Mouse (Mus musculus) lung, postnatal 14 days (tissue): Measurements from ENCODE around the gene Jag2.
A peak's percentile ranks its signal among the peaks of the same experiment; 100 is the strongest.

Experiments
- DNase-seq: peaks from one replicate; pipeline ENCODE4 v3.0.0; 2021

Gene Jag2

GRCm38 (mm10) chr12:112940710-112941109, 11.1 kb upstream of the Jag2 start:
- no peak for DNase-seq

DNA sequence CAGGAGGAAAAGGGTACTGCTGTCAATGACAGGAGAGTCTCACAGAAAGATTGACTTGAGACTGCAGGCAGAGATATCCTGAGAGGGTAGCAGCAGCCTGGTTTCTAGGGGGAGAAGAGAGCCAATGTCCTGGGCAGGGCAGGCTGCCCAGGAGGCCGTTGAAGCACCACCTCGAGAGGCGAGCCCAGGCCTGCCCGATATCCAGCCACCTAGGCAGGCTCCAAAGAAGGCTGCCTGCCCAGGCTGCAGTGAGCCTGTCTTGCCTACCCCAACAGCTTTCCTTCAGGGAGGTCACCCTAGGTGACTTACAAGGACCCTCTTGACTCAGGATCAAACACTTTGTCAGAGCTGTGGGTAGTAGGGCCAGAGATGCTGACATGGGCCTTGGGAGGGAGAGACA, 10.7 kb upstream of the Jag2 start:
- no peak for DNase-seq

DNA sequence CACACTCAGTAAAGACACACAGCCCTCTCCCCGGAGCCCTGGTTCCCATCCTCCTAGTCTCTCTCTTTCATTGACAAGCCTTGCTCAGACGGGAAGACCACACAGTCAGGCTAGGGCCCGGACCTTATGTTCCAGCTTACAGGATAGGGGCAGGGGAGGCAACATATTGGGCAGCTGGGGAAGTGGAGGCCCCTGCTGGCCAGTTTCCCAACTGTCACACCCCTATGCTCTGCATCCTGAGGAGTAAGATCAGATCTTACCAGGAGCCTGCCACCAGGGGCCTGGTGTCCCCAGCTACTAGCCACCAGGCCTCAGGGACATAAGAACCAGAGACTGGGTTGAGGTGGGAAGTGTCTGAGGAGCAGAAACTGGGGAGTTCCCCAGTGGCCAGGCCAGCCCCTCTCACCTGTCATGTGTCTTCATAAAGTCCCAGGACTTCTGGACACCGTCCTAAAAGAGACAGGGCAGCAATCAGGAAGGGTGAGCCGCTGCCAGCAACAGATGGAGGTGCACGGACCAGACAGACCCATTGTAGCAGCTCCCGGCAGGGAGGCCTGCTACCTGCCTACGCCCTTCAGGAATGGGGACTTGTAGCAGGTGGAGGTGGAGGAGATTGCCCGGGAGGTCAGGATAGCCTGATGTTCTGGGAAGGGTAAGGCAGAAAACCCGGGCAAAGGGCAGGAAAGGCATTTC, 9.4 kb upstream of the Jag2 start:
- no peak for DNase-seq

DNA sequence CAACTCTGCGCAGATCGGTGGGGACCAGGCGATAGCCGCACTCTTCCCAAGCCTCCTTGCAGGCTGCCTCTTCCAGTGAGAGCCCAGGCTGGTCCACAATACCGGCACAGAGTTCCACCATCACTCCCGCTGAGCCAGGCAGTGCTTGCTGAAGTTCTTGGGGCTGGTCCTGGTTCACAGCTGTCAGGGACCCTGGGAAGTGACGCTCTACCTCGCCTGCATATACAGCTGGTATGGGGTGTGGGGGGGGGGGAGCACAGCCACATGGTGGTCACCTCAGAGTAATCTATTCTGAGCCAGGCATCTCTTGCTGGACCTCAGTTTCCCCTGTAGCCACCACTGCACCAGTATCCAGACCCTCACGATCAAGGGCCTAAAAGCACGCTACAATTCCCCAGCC, 8.8 kb upstream of the Jag2 start:
- no peak for DNase-seq

- no peak for DNase-seq
These were observed 8.3 kb upstream of the Jag2 start for GRCm38 (mm10) chr12:112937906-112938305.

GRCm38 (mm10) chr12:112932647-112933046, 3.1 kb upstream of the Jag2 start:
- DNase-seq = no peak

GRCm38 (mm10) chr12:112928401-112929241, 955 bp downstream of the Jag2 start:
- DNase-seq = peak; percentile 43

GRCm38 (mm10) chr12:112927265-112927664, 2.3 kb downstream of the Jag2 start:
- DNase-seq = no peak

DNA sequence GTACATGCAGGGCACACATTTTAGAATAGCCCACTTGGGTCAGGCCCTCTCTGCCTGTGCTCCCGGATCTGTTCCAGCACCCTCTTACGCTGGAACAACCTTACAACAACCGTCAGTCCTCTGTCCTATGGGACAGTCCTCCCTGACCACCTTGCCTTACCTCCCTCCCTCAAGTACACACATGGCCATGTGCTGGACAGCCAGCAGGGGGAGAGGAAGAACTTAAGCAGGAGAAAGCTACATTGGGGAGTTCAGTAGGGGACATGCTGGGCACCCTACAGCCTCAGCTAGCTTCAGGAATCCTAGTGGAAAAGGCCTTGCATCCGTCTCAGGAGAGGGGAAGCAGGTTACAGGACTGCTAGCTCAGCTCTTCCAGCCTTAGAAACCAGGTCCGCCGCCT, 3.6 kb downstream of the Jag2 start:
- no peak for DNase-seq

DNA sequence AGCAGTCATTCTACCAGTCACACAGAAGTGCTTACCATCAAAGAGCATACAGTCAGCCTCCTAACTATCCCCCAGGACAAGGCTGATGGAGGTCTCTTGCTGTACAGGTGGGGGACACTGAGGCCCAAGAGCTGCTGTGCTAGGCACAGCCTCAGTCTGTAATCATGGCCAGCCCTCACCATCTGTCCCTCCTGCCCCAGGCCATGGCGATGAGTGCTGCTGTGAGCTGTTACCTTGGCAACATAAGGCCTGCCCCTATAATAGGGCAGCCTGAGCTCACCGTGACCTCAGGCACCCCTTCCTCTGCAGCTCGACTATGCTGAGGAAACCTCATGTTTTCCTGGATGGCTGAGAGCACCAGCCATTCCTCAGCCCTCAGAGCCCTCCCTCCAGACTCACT, 7.0 kb downstream of the Jag2 start:
- no peak for DNase-seq

GRCm38 (mm10) chr12:112921518-112921917, 8.1 kb downstream of the Jag2 start:
- no peak for DNase-seq

GRCm38 (mm10) chr12:112917906-112918305, 11.7 kb downstream of the Jag2 start:
- peak; percentile 25 for DNase-seq

- DNase-seq = no peak
These were observed 12.1 kb downstream of the Jag2 start for GRCm38 (mm10) chr12:112917486-112917885.

DNA sequence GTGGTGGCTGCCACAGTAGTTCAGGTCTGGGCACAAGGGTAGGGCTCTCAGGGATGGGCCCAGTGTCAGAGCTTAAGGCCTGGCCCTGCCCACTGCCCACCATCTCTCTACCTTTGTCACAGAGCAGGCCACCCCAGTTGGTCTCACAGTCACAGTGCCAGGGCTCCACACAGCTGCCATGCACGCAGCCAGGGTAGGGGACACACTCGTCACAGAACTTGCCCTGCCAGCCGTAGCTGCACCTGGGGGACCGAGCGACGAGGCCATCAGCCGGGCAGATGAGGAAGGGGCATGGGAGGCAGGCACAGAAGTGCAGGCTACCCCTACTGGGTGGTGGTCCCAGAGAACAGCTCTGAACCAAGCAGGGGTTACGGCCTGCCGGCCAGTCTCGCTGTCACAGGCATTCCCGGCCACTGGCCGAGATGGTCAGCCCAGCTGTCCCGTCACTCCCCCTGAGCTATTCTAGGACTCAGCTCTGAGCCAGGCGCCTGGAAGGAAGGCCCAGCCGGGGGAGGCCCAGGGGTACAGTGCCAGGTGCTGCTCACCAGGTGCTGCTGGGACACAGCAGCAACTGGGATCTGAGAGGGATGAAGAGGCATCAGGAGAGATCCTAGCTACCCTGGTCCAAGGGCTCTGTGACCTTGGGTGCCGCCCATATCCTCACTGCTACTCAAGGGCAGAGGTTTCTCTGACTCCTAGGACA, 12.7 kb downstream of the Jag2 start:
- DNase-seq = no peak

DNA sequence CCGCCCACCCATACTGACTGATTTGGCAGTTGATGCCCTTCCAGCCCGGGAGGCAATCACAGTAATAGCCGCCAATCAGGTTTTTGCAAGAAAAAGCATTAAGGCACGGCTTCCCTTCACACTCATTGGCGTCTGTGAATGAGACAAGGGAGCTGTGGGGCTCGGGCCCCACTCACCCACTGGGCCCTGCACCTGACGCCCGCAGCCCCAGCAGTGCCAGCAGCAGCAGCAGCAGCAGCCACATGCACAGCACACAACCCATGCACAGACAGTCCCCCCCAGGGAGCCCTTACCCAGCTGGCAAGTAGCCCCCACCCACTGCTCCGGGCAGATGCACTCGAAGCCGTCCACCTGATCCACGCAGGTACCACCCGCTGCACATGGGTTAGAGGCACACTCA, 14.0 kb downstream of the Jag2 start:
- no peak for DNase-seq

DNA sequence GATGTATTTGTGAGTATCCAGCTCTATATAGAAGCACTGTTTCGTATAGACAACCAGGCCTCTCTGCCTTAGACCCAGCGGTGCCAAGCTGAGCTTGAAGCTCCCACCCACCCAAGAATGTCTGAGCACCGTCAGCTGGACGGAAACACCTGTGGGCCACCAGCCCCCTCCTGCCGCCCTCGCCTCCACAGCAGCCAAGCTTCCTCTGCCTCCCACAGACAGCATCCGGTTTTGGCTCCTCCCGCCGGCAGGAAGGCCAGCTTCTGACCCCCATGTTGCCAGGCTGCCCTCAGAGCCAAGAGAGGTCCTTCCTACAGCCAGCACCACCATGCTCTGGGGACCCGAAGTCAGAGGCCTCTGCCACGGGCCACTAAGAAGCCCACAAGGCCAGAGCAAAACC, 15.0 kb downstream of the Jag2 start:
- DNase-seq = no peak

DNA sequence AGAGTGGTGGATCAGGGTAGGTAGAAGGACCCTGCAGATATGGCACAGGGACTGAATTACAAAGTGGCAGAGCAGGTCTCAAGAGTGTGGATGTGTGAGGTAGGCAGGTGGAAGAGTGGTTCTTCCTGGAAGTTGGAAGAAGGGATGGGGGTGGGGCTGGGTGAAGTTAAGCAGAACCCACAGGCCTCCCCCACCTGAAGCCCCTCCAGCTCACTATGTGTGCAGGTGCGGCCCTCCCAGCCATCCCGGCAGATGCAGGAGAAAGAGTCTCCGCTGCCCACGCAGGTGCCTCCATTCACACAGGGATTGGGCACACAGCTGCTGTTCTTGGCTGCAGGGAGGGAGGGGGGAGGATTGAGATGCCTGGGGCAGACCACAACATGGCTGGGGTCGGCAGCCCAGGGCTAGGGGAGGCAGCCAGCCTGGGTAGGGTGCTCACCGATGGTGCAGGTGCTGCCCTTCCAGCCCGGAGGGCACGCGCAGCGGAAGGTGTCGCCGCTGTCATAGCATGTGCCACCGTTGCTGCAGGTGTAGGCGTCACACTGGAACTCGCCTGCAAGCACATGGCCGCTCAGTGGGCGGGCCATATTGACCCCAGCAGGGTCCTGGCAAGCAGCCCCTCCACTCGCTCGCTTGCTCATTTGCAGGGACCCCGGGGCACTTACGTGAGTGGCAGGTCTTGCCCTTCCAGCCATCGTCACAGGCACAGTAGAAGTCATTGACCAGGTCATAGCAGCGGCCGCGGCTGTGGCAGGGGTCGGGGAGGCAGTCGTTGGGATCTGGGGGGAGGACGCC, 16.4 kb downstream of the Jag2 start:
- DNase-seq = no peak

- DNase-seq = no peak
These were observed 17.9 kb downstream of the Jag2 start for GRCm38 (mm10) chr12:112911701-112912100.

DNA sequence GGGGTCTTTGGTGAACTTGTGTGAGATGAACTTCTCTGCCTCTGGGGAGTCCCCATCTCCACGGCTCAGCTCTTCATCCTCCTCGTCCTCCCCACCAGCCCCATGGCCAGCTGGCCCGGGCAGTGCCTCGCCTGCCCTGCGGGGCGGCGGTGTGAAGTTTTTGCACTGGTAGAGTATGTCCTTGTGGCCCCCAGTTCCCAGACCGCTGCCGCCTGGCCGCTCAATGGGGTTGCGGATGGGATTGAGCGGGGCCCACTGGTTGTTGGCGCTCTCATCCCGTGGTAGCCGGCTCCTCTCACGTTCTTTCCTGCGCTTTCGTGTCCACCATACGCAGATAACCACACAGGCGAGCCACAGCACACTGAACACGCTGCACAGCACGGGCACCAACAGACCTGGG, 20.6 kb downstream of the Jag2 start:
- no peak for DNase-seq

GRCm38 (mm10) chr12:112905001-112905400, 24.6 kb downstream of the Jag2 start:
- no peak for DNase-seq

- no peak for DNase-seq
These were observed 25.6 kb downstream of the Jag2 start for GRCm38 (mm10) chr12:112903941-112904340.

DNA sequence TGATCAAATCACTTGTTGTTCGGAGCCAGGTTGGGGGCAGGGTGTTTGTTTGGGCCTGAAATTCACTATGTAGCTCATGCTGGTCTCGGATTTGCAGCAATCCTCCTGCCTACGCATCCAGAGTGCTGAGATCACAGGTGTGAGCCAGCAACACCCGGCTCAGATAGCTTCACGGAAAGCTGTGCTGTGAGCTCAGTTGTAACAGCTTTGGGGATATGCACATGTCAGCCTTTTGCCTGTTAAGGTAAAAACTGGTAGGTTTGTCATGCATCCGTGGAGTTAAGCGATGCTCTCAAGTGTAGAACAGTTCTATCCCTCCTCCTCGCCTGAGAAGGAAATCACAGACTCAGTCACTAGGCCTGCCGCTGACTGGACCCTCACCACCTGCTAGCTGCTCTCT, 28.9 kb downstream of the Jag2 start:
- DNase-seq = no peak

- no peak for DNase-seq
These were observed 30.6 kb downstream of the Jag2 start for GRCm38 (mm10) chr12:112898960-112899359.
